Mouse (Mus musculus): ENCODE data around the gene Tra2a.

DNA sequence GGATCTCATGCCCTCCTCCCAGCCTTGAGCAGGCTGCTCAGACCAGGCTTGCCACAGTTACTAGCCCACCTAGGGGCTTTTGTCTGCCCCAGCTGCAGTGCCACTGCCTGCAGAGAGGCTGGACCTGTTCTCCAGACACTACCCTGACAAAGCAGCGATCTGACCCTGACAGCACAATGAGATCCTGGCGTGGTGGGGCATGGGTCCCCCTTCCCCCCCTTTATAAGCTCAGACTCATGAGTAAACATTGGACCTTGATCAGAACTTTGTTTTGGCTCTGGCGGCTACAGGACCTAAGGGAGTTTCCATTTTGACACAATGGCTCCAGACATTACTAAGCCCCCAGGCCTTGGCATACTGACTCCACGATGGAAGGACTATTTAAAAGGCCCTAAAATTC lies 10.1 kb upstream of the Tra2a start:
- TF ChIP-seq POLR2A (IDR thresholded peaks at IDR 0.05; ENCODE audit: extremely low read depth, insufficient read depth, low read length): no peak
- TF ChIP-seq CTCF (IDR thresholded peaks at IDR 0.05; ENCODE audit: extremely low read depth, insufficient read depth, low read length): no peak
